Mouse (Mus musculus): Measurements from ENCODE around the gene Endov.

Endov gene

DNA sequence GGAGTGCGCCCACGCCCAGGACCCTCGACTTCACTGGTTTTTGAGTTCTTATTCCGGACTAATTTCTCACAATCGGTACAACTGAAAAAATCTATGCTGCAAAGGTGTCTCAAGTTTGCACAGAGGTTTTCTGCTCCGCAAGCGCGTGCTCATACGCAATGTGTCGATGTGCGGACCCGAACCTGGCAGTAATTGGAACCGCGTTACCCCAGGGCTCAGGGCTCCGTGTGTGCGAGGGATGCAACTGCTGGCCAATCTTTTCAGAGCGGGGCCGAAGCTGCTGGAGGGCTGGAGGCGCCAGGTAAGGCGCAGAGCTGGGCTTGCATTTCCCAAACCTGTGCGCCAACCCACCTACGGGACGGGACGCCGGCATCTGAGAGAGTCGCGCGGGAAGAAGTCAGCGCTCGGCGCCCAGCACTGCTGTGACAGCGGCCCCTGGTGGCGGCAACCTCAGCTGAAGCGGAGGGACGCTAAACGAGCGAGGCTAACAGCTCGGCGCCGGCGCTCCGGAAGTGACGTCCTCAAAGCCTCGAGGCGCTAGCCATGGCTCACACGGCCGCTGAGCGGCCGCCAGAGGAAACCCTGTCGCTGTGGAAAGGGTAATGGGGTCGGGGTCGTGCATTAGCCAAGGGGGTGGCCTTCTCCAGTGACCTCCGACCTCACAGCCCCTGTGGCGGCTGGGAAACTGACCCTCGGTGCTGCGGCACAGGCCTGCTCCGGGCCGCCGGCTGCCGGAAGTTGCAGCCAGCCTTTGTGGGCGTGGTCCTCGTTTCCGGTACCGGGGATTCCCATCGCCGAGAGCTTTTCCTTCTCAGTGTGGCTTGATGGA lies at the start of gene Endov:
Gene Endov (plus strand): TSS at position 487 of the 829 bp plus-strand sequence.
- peak; percentile 90 for DNase-seq (ENCODE audit: low read depth, low spot score)

- DNase-seq (ENCODE audit: low read depth, low spot score): no peak
These were observed 48.9 kb upstream of the Endov start for GRCm38 (mm10) chr11:119442199-119442598.

GRCm38 (mm10) chr11:119443442-119443841 lies 47.7 kb upstream of the Endov start:
- DNase-seq (ENCODE audit: low read depth, low spot score): no peak

GRCm38 (mm10) chr11:119456097-119456496 lies 35.0 kb upstream of the Endov start:
- DNase-seq (ENCODE audit: low read depth, low spot score): no peak

GRCm38 (mm10) chr11:119477876-119478275 lies 13.3 kb upstream of the Endov start:
- no peak for DNase-seq (ENCODE audit: low read depth, low spot score)

- no peak for DNase-seq (ENCODE audit: low read depth, low spot score)
These were observed 542 bp downstream of the Endov start for GRCm38 (mm10) chr11:119491690-119492087.

DNA sequence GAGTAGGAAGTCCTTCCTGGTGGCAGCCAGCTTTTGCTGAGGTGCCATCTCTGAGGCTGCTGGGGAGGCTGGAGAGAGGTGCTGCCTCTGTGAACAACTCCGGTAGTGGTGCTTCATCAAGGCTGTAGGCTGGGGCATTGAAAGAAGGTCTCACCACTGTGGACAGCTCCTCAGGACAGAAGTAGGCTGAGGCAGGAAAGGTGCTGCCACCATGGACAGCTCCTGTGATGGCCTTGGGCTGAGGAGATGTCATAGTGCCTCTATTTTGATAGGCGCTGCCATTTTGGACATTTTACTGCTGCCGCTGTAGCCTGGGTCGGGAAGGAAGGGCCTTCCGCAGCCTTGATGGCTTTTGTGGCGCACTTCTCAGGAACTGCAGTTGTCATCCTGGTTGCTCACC lies 1.7 kb downstream of the Endov start:
- no peak for DNase-seq (ENCODE audit: low read depth, low spot score)

DNA sequence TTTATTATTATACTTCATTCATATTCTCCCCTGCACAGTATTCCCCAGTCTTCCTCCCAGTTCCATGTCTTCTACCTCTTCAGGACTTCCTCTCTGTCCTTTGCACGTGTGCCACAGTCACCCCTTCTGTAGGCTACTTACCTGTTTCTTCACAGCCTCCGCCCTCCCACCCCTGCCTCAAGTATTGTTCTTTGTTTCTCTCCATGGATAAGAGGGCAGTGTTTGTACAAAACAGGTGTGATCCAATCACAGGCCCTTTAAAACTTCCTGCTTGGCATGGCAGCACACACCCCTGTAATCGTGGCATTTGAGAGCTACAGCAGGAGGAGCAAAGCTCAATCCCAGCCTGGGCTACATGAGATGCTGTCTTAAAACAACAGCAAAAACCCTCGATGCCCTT lies 2.4 kb downstream of the Endov start:
- no peak for DNase-seq (ENCODE audit: low read depth, low spot score)

DNA sequence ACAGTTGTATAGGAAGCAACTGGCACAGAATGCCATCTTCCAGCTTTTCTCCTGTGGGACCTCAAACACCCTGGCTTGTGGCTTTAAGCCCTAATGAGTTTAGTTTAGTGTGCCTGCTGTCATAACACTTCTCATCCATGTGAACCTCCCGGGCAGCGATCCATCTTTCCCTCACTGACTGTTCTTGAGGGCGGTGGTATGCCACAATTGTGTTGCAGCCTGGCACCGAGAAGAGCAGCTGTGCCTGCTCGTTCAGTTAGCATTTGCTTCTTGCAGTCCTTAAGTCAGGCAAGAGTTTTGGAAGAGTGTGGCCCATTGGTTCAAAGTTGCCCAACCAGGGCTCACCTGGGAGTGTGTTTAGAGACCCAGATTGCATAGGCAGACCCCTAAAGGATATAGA lies 5.0 kb downstream of the Endov start:
- DNase-seq (ENCODE audit: low read depth, low spot score): no peak

GRCm38 (mm10) chr11:119497451-119497850 lies 6.3 kb downstream of the Endov start:
- no peak for DNase-seq (ENCODE audit: low read depth, low spot score)

DNA sequence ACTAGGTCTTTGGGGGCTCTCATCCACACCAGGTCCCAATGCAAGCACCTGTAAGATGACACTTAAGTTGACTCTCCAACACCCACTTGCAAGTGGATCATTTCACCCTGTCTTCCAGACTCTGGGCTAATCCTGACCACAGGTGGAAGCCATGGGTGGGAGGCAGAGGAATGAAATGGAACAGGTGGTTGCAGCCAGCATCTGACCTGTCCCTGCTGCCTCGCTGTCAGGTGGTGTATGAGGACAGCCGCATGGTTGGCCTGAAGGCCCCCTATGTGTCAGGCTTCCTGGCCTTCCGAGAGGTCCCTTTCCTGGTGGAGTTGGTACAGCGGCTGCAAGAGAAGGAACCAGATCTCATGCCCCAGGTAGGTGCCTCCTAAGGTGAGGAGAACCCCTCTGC lies 8.2 kb downstream of the Endov start:
- no peak for DNase-seq (ENCODE audit: low read depth, low spot score)

GRCm38 (mm10) chr11:119500011-119500410 lies 8.9 kb downstream of the Endov start:
- no peak for DNase-seq (ENCODE audit: low read depth, low spot score)

DNA sequence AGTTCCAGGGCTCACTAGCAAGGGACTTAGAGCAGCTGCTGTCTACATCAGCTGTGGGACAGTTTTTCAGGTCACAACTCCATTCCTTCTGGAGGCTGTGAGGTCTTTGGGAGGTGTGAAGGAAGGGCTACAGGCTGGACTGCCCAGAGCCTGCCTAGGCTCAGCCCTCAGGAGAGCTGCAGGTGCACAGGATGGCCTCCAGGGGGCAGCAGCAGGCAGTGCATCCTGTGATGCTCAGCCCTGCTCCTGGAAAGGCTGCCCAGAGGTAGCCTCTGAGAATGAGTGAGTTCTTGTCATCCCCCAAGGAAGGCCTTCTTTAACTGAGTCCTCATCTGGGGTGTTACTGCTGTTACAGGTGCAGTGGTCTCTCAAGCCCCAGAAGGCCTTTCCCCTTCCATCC lies 12.5 kb downstream of the Endov start:
- no peak for DNase-seq (ENCODE audit: low read depth, low spot score)

GRCm38 (mm10) chr11:119506386-119506785 lies 15.2 kb downstream of the Endov start:
- DNase-seq (ENCODE audit: low read depth, low spot score): no peak

GRCm38 (mm10) chr11:119507772-119508171 lies 16.6 kb downstream of the Endov start:
- no peak for DNase-seq (ENCODE audit: low read depth, low spot score)

- DNase-seq (ENCODE audit: low read depth, low spot score): no peak
These were observed 18.1 kb downstream of the Endov start for GRCm38 (mm10) chr11:119509165-119509776.

- DNase-seq (ENCODE audit: low read depth, low spot score): no peak
These were observed 22.0 kb downstream of the Endov start for GRCm38 (mm10) chr11:119513038-119513659.

DNA sequence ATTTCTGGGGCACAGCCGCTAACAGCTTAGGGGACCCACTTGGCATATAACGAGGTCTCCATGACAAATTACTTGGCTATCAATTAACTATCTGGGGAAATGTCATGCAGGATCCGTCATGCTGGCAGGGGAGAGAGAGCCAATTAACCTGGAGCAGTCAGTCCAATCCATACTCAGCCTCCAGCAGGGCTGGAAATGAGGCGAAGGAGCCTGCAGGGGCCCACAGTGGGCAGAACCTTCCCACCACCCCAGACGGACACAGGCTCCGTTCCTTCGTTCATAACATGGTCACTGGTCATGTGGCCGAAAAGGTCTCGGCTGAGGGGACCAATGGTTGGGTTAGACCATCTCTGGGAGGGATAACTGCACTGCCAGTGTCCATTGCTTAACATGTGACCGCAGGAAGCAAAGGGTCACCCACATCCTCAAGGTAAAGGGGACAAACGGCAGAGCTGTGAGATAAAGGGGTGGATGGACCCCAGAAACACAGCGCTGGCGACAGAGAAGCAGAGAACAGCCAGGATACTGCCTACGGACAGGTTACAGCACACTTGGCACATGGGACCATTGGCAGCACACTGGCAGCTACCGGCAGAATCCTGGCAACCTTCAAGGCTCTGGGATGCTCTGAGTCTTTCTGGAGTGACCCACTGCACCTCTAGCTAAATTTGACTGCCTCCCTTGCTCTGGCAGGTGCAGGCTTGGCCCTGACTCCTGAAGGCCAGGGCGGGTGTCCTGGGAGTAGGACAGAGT lies 23.1 kb downstream of the Endov start:
- DNase-seq (ENCODE audit: low read depth, low spot score): no peak

- peak; percentile 59 for DNase-seq (ENCODE audit: low read depth, low spot score)
These were observed 24.0 kb downstream of the Endov start for GRCm38 (mm10) chr11:119514967-119515636.

- DNase-seq (ENCODE audit: low read depth, low spot score): no peak
These were observed 24.9 kb downstream of the Endov start for GRCm38 (mm10) chr11:119515823-119516676.

Measured in brain, embryonic 18.5 days (tissue).